Mouse (Mus musculus) thymus, adult 2 months (tissue): ENCODE data around the gene Nlrc4.

Experiments
- CTCF ChIP-seq: fragments of 200-500 bp; IDR thresholded peaks from 2 replicates; pipeline ENCODE4 v1.5.1; 2012; ENCODE audit warnings: mild to moderate bottlenecking, control low read depth, low read length, moderate library complexity, borderline replicate concordance; ENCODE audit not compliant: control insufficient read depth, poor library complexity, insufficient read depth; ENCODE audit errors: extremely low read depth
- POLR2A ChIP-seq: fragments of 200-500 bp; IDR thresholded peaks from 2 replicates; pipeline ENCODE4 v1.6.1; 2012; ENCODE audit warnings: mild to moderate bottlenecking, low read length, control low read depth, moderate library complexity; ENCODE audit not compliant: control insufficient read depth, poor library complexity, insufficient read depth; ENCODE audit errors: extremely low read depth

GRCm38 (mm10) chr17:74424401-74425005 is 34.4 kb downstream of the Nlrc4 start:
- TF ChIP-seq CTCF (no peak), POLR2A (no peak)
